Mouse (Mus musculus) left cerebral cortex, adult 18-20 months (tissue): ENCODE measurements around the gene Pate2. TPM values are rescaled to one million over a fixed set of nuclear protein-coding genes. Genes with fewer than 3 reads are reported as not detected.
"Not testable (repeated sequence)": the region's sequence is repeated elsewhere in the genome, so short reads cannot be mapped to it uniquely, and the experiment has no call there.

Source experiments
- DNase-seq, 2 experiments: peaks; one replicate each; pipeline ENCODE4 v3.0.0; 2021 to 2022; ENCODE audit warnings: low spot score in 2 of 2, mixed read lengths in 1 of 2
- total RNA-seq, 2 experiments: library from RNA; stranded (reverse); gene quantifications; 2 replicates each; pipeline ENCODE4 v1.2.3; 2021

The Pate2 gene
- total RNA-seq, 2 experiments from 2014 or later, result 0.93 to 0.98 TPM

DNA sequence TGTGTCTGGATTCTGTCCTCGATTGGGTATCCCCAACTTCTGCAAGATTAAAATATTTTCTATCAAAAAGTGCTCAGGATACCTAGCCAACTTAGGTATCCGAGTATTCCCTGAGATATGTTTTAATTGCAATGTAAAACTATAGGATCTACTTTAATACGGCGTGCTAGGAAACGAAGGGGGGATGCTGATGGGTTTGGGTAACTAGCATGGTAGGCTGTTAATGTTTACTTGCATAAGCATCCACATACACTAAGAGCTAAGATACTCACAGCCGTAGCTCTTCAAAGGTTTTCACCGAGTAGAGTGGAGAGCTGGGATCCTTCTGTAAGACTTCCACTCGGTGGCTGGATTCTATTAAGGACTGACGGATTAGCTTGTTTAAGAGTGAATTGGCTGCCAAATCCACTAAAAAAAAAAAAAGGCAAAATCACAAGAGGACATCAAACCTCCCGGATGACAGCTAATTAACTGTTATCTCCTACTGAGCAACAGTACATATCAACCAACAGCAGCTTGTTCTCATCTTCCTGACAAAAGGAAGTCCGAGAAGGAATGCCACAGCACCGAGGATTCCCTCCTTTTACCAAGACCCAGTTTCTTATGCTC, 13.5 kb upstream of the Pate2 start:
- no peak for DNase-seq

DNA sequence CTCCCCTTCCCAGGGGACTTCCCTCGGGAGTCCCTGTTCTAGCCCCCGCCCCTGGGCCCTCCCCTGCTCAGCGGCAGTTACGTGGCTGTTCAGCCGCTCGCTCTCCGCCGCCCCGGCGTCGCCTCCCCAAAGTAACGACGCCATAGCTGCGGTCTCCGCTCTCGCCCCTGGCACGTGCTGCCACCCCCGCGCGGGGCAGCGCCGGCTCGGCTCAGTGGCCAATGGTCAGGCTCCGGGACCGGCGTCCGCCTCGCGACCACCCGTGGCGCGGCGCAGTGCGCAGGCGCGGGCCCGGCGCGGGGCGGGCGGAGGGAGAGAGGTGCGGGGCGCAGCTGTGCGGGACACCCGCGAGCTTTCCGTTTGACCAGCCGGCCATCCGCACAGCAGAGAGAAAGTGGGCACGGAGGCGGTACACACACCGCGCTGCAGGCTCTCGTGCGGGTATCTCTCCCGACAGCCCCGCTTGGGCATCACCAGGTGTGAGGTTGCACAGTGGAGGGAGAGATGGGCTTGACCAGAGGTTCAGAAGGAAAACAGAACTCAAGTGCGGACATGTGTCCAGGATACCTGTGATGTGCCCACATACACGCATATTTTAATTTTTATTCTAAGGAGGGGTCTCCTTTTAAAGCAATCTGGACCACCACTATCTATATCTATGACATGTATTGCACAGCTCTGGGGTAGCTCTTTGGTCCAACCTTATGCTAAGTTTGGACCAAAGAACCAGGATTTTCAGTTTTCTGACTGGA, 11.7 kb upstream of the Pate2 start, which contains the start of the genes Ddx25 and Pus3:
Gene Ddx25, minus strand, starts transcription at position 272 of the 752 bp plus-strand sequence.
Gene Pus3, plus strand, starts transcription at position 339 of the 752 bp plus-strand sequence.
- peak; percentile 59 to 79 for DNase-seq

- DNase-seq, result peak; percentile 83 to 87
Observed at GRCm38 (mm10) chr9:35559009-35559890, 10.8 kb upstream of the Pate2 start.

GRCm38 (mm10) chr9:35561076-35561475, 9.0 kb upstream of the Pate2 start:
- no peak for DNase-seq

- DNase-seq, result no peak
Observed at GRCm38 (mm10) chr9:35561583-35561982, 8.5 kb upstream of the Pate2 start.

DNA sequence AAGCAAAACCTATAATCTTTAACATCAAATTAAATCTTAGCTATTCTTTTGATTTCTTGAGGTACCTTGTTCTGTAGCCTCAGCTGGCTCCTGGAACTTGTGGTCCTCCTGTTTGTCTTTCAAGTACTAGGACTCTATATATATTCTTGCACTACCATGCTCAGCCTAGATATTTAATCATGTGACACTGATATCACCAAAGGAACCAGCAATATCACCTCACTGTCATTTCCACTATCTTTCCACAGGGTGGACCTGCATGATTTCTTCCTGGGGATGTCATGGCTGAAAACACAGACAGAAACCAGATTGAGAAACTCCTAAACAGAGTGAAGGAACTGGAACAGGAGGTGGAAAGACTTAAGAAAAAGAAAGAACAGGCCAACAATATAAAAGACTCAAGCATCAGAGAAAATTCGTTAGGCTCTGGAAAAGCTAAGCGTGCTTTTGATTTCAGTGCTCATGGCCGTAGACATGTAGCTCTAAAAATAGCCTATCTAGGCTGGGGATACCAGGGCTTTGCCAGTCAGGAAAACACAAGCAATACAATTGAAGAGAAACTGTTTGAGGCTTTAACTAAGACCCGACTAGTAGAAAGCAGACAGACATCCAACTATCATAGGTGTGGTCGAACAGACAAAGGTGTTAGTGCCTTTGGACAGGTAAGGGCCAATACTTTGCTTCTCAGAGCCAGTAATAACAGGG, 5.4 kb upstream of the Pate2 start:
- DNase-seq, result no peak

GRCm38 (mm10) chr9:35567995-35568394, 2.1 kb upstream of the Pate2 start:
- DNase-seq, result no peak

GRCm38 (mm10) chr9:35570663-35571062, 579 bp downstream of the Pate2 start:
- no peak for DNase-seq

DNA sequence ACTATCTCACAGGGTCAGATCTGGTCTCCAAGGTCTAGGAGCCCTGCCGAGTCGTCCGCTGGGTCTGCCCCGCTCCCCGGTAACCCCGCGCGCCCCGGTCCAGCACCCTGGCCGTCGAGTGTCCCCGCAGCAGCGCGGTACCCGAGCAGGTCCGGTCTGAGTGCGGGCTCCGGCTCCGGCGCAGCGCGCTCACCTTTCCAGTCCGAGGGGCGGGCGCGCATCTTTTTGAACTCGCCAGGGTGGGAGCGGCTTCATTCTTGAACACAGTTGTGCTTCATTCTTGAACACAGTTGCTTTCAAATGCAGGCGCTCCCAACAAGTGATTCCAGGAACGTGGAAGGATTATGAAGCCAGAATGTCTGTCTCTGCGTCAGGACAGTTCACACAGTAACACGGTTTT, 4.3 kb downstream of the Pate2 start:
- DNase-seq, result no peak

- no peak for DNase-seq
Observed at GRCm38 (mm10) chr9:35587674-35588073, 17.6 kb downstream of the Pate2 start.

GRCm38 (mm10) chr9:35592903-35593302, 22.8 kb downstream of the Pate2 start:
- peak; percentile 45 to 54 for DNase-seq

- no peak for DNase-seq
Observed at GRCm38 (mm10) chr9:35607647-35608405, 37.7 kb downstream of the Pate2 start.

GRCm38 (mm10) chr9:35611841-35612240, 41.8 kb downstream of the Pate2 start, which contains the start of gene Pate4:
Pate4 (minus strand) TSS chr9:35611941.
- DNase-seq, result no peak

DNA sequence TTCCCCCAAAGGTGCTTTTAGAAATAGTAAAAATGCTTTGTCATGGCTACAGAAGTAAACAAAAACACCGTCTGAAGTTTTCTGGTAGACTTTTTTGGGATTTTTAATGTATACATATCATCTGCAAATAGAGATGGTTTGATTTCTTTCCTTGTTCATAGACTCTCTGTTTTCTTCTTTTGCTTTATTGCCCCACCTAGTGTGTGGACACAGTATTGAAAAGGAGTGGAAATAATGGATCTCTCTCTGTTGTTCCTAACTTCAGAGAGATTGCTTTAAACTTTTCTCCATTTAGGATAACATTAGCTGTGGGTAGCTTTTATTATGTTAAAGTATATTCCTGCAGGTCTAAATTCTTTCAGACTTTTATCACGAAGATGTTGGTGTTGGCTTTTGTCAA, 43.9 kb downstream of the Pate2 start:
- DNase-seq, result no peak

GRCm38 (mm10) chr9:35616784-35617183, 46.7 kb downstream of the Pate2 start:
- not testable (repeated sequence) for DNase-seq

DNA sequence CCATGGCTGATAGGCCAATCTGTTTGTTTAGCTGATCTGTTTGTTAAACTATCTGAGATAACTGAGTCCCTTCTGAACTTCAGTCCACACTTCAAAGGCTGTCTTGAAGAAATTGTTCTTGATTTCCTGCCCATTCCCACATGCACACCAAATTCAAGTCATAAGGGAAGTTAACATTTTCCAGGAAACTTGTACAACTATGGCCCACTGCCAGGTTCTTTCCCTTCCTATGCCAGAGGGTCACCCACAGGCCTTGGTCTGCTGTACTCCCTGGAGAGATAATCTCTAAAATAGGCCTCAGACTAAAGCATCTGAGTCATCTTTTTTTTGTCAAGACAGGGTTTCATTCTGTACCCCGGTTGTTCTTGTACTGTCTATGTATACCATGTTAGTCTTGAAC, 62.9 kb downstream of the Pate2 start:
- no peak for DNase-seq

- DNase-seq, result no peak
Observed at GRCm38 (mm10) chr9:35648102-35648501, 78.0 kb downstream of the Pate2 start, which contains the start of gene Pate3. Pate3 (minus strand) TSS chr9:35648202.

GRCm38 (mm10) chr9:35673557-35673956, 103.5 kb downstream of the Pate2 start:
- no peak for DNase-seq

DNA sequence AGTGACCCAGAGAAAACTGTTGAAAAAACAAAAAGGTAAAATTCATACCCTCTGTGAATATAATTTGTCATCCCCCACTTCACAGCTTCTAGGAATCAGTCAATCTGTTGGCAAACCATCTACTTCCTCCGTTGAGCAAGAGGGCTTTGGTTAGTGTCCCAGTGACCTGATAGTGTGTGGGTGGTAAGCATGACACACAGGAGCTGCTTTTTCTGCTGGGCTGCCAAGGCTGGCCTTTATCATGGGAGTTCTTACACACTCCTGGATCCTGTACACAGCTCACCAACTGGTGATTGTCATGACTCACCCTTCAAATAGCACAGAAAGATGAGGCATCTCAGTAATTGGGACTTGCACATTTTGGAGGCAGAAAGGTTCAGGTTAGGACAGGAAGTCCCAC, 116.9 kb downstream of the Pate2 start, which contains the start of gene Pate1:
Gene Pate1, minus strand, starts transcription at position 378 of the 400 bp plus-strand sequence.
- peak in 1 of 2 experiments; percentile 11 for DNase-seq

GRCm38 (mm10) chr9:35691924-35692323, 121.8 kb downstream of the Pate2 start:
- no peak for DNase-seq
